Mouse (Mus musculus): ENCODE data around the gene Oprl1.

- TF ChIP-seq POLR2A (IDR thresholded peaks at IDR 0.05; ENCODE audit: insufficient read depth, low read length) (no peak), CTCF (IDR thresholded peaks at IDR 0.05; ENCODE audit: low read depth, low read length) (no peak), EP300 (IDR thresholded peaks at IDR 0.05; ENCODE audit: insufficient read depth, low read depth, low read length) (no peak)
Observed at GRCm38 (mm10) chr2:181683381-181683780, 31.4 kb upstream of the Oprl1 start.
